Mouse (Mus musculus) limb, embryonic 12.5 days (tissue): Measurements from ENCODE around the gene Galnt16. TPM values are rescaled to one million over a fixed set of nuclear protein-coding genes. Genes with fewer than 3 reads are reported as not detected.

Experiments
- ATAC-seq: fragments of 200-750 bp; cut with Nextera tagmentation; 2 replicates; pipeline ENCODE4 v1.8.0; 2017; ENCODE audit warnings: low read depth, moderate TSS enrichment; ENCODE audit not compliant: insufficient number of reproducible peaks, insufficient read depth, low FRiP score, low TSS enrichment
- H3K27ac ChIP-seq: fragments of 300-500 bp; sonication (generic); 2 replicates; pipeline ENCODE4 v1.5.1; 2016; ENCODE audit warnings: mild to moderate bottlenecking, moderate library complexity
- H3K27me3 ChIP-seq: fragments of 300-500 bp; sonication (generic); 2 replicates; pipeline ENCODE4 v1.6.1; 2016; ENCODE audit warnings: mild to moderate bottlenecking, moderate library complexity
- H3K36me3 ChIP-seq: fragments of 300-500 bp; sonication (generic); 2 replicates; pipeline ENCODE4 v1.6.1; 2016; ENCODE audit warnings: mild to moderate bottlenecking, moderate library complexity
- H3K4me1 ChIP-seq: fragments of 300-500 bp; sonication (generic); replicated peaks from 2 replicates; pipeline ENCODE4 v1.6.1; 2016
- H3K4me2 ChIP-seq: fragments of 300-500 bp; sonication (generic); 2 replicates; pipeline ENCODE4 v1.6.1; 2016; ENCODE audit warnings: mild to moderate bottlenecking, moderate library complexity
- H3K4me3 ChIP-seq: fragments of 300-500 bp; sonication (generic); replicated peaks from 2 replicates; pipeline ENCODE4 v1.5.1; 2016; ENCODE audit warnings: mild to moderate bottlenecking
- H3K9ac ChIP-seq: fragments of 300-500 bp; sonication (generic); replicated peaks from 2 replicates; pipeline ENCODE4 v1.6.1; 2016; ENCODE audit warnings: mild to moderate bottlenecking, moderate library complexity
- H3K9me3 ChIP-seq: fragments of 300-500 bp; sonication (generic); 2 replicates; pipeline ENCODE4 v1.6.1; 2016; ENCODE audit warnings: mild to moderate bottlenecking, moderate library complexity
- WGBS: fragments of 180-500 bp; shearing (Covaris S2); methylation state at CpG from one replicate; pipeline ENCODE4 v1.1.7; 2016; 5-methylcytosine and 5-hydroxymethylcytosine counted together
- polyA plus RNA-seq: library from polyadenylated mRNA; unstranded; fragments of >200 nt; fragmentation: Nextera tagmentation; extraction: Ambion mirVana; gene quantifications from 2 replicates; pipeline ENCODE4 v1.2.1, GENCODE M21; 2016

Gene Galnt16
- polyA plus RNA-seq, 1 experiment from 2014 or later = 8.9 TPM

GRCm38 (mm10) chr12:80518393-80518756 is 298 bp downstream of the Galnt16 start:
- Histone ChIP-seq H3K27me3 (peaks cover 90% of the 10 kb centered on the region), H3K4me2 (peak overlapping the region; percentile 97), H3K4me3 (peak overlapping the region; percentile 71), H3K27ac (no peak overlapping the region), H3K4me1 (peaks cover 17% of the 10 kb centered on the region), H3K36me3 (no peaks in the 10 kb centered on the region), H3K9ac (peak overlapping the region; percentile 70), H3K9me3 (no peaks in the 10 kb centered on the region)
- WGBS = under 1% methylated on average over 25 of the region's 25 CpGs
- no peak for ATAC-seq

GRCm38 (mm10) chr12:80518757-80519620 is 912 bp downstream of the Galnt16 start:
- peak overlapping the region; percentile 97 for H3K4me2 ChIP-seq
- peak overlapping the region; percentile 70 for H3K9ac ChIP-seq
- peaks cover 85% of the 10 kb centered on the region for H3K27me3 ChIP-seq
- H3K27ac ChIP-seq = 0 out of 2 replicates have a peak overlapping the region, but pooled peaks have one; percentile 7
- no peaks in the 10 kb centered on the region for H3K36me3 ChIP-seq
- ATAC-seq = peak; percentile 58
- peak overlapping the region; percentile 71 for H3K4me3 ChIP-seq
- no peaks in the 10 kb centered on the region for H3K9me3 ChIP-seq
- peaks cover 23% of the 10 kb centered on the region for H3K4me1 ChIP-seq
- under 1% methylated on average over 87 of the region's 90 CpGs for WGBS

- peak overlapping the region; percentile 97 for H3K4me2 ChIP-seq
- 0 out of 2 replicates have a peak overlapping the region, but pooled peaks have one; percentile 7 for H3K27ac ChIP-seq
- H3K27me3 ChIP-seq = peaks cover 77% of the 10 kb centered on the region
- H3K9ac ChIP-seq = peak overlapping the region; percentile 70
- peak; percentile 73 for ATAC-seq
- under 1% methylated on average over 43 of the region's 43 CpGs for WGBS
- H3K4me1 ChIP-seq = peaks cover 24% of the 10 kb centered on the region
- H3K4me3 ChIP-seq = peak overlapping the region; percentile 71
- no peaks in the 10 kb centered on the region for H3K36me3 ChIP-seq
- H3K9me3 ChIP-seq = no peaks in the 10 kb centered on the region
These were observed 1.7 kb downstream of the Galnt16 start for GRCm38 (mm10) chr12:80519621-80520332.

- Histone ChIP-seq H3K9me3 (no peaks in the 10 kb centered on the region), H3K27me3 (peaks cover 56% of the 10 kb centered on the region), H3K4me2 (no peak overlapping the region), H3K27ac (no peak overlapping the region), H3K4me1 (peaks cover 33% of the 10 kb centered on the region), H3K36me3 (no peaks in the 10 kb centered on the region), H3K9ac (no peak overlapping the region), H3K4me3 (no peak overlapping the region)
- ATAC-seq = no peak
- 79% methylated on average over 3 of the region's 3 CpGs for WGBS
These were observed 3.9 kb downstream of the Galnt16 start for GRCm38 (mm10) chr12:80522006-80522405.

GRCm38 (mm10) chr12:80524276-80524921 is 6.3 kb downstream of the Galnt16 start:
- H3K4me2 ChIP-seq = no peak overlapping the region
- 27% methylated on average over 12 of the region's 12 CpGs for WGBS
- H3K4me3 ChIP-seq = no peak overlapping the region
- H3K27me3 ChIP-seq = peaks cover 32% of the 10 kb centered on the region
- peaks cover 27% of the 10 kb centered on the region for H3K4me1 ChIP-seq
- no peaks in the 10 kb centered on the region for H3K36me3 ChIP-seq
- H3K27ac ChIP-seq = no peak overlapping the region
- no peaks in the 10 kb centered on the region for H3K9me3 ChIP-seq
- no peak for ATAC-seq
- H3K9ac ChIP-seq = no peak overlapping the region

GRCm38 (mm10) chr12:80525513-80525912 is 7.4 kb downstream of the Galnt16 start:
- H3K4me2 ChIP-seq = no peak overlapping the region
- H3K9ac ChIP-seq = no peak overlapping the region
- peaks cover 17% of the 10 kb centered on the region for H3K4me1 ChIP-seq
- no peak overlapping the region for H3K4me3 ChIP-seq
- 0 out of 2 replicates have a peak, but pooled peaks have one; percentile 26 for ATAC-seq
- H3K9me3 ChIP-seq = no peaks in the 10 kb centered on the region
- H3K36me3 ChIP-seq = no peaks in the 10 kb centered on the region
- no peak overlapping the region for H3K27ac ChIP-seq
- WGBS = 10% methylated on average over 7 of the region's 7 CpGs
- peaks cover 23% of the 10 kb centered on the region for H3K27me3 ChIP-seq

GRCm38 (mm10) chr12:80526511-80526910 is 8.4 kb downstream of the Galnt16 start:
- peaks cover 17% of the 10 kb centered on the region for H3K4me1 ChIP-seq
- H3K9me3 ChIP-seq = no peaks in the 10 kb centered on the region
- no peak overlapping the region for H3K27ac ChIP-seq
- H3K36me3 ChIP-seq = no peaks in the 10 kb centered on the region
- ATAC-seq = no peak
- H3K27me3 ChIP-seq = peaks cover 13% of the 10 kb centered on the region; the same call in 1 of the 2 replicates
- no peak overlapping the region for H3K9ac ChIP-seq
- H3K4me2 ChIP-seq = no peak overlapping the region
- 69% methylated on average over 2 of the region's 2 CpGs for WGBS
- no peak overlapping the region for H3K4me3 ChIP-seq

- peaks cover 2% of the 10 kb centered on the region; the same call in 1 of the 2 replicates for H3K27me3 ChIP-seq
- H3K4me1 ChIP-seq = peaks cover 17% of the 10 kb centered on the region
- 80% methylated on average over 5 of the region's 5 CpGs for WGBS
- no peaks in the 10 kb centered on the region for H3K36me3 ChIP-seq
- ATAC-seq = no peak
- no peak overlapping the region for H3K9ac ChIP-seq
- H3K27ac ChIP-seq = no peak overlapping the region
- no peak overlapping the region for H3K4me3 ChIP-seq
- no peak overlapping the region for H3K4me2 ChIP-seq
- no peaks in the 10 kb centered on the region for H3K9me3 ChIP-seq
These were observed 9.8 kb downstream of the Galnt16 start for GRCm38 (mm10) chr12:80527727-80528389.

GRCm38 (mm10) chr12:80530052-80530451 is 12.0 kb downstream of the Galnt16 start:
- no peak for ATAC-seq
- Histone ChIP-seq H3K27me3 (peaks cover 2% of the 10 kb centered on the region; the same call in 1 of the 2 replicates), H3K27ac (no peak overlapping the region), H3K4me2 (no peak overlapping the region), H3K4me1 (peaks cover 9% of the 10 kb centered on the region), H3K4me3 (no peak overlapping the region), H3K36me3 (no peaks in the 10 kb centered on the region), H3K9ac (no peak overlapping the region), H3K9me3 (no peaks in the 10 kb centered on the region)
- WGBS = 55% methylated on average over 2 of the region's 2 CpGs

GRCm38 (mm10) chr12:80530630-80531029 is 12.6 kb downstream of the Galnt16 start:
- ATAC-seq = no peak
- 65% methylated on average over 6 of the region's 6 CpGs for WGBS

More at GRCm38 (mm10) chr12:80530630-80531029, 12.6 kb downstream of the Galnt16 start:
- Histone ChIP-seq H3K36me3 (no peaks in the 10 kb centered on the region), H3K9ac (no peak overlapping the region), H3K4me2 (no peak overlapping the region), H3K4me3 (no peak overlapping the region), H3K27me3 (peaks cover 2% of the 10 kb centered on the region; the same call in 1 of the 2 replicates), H3K27ac (no peak overlapping the region), H3K9me3 (no peaks in the 10 kb centered on the region), H3K4me1 (peaks cover 4% of the 10 kb centered on the region)
